Mouse (Mus musculus) liver, embryonic 14.5 days (tissue): ENCODE measurements around the gene Tprg. TPM values are rescaled to one million over a fixed set of nuclear protein-coding genes. Genes with fewer than 3 reads are reported as not detected.

Source experiments
- ATAC-seq: fragments of 200-750 bp; cut with Nextera tagmentation; 2 replicates; pipeline ENCODE4 v1.8.0; 2017; ENCODE audit warnings: moderate number of reproducible peaks, mild to moderate bottlenecking, moderate library complexity; ENCODE audit not compliant: insufficient read depth
- DNase-seq, 3 experiments: peaks; one replicate each; pipeline ENCODE4 v3.0.0-alpha.2; 2012 to 2013; ENCODE audit warnings: low read depth in 3 of 3, low spot score in 3 of 3
- H3K27ac ChIP-seq: fragments of 300-500 bp; sonication (generic); 2 replicates; pipeline ENCODE4 v1.5.1; 2014; ENCODE audit warnings: moderate library complexity, mild to moderate bottlenecking, control low read depth, inconsistent platforms
- H3K27me3 ChIP-seq: fragments of 300-500 bp; sonication (generic); 2 replicates; pipeline ENCODE4 v1.6.1; 2014; ENCODE audit warnings: mild to moderate bottlenecking, low read length, moderate library complexity; ENCODE audit not compliant: control insufficient read depth, insufficient read depth
- H3K36me3 ChIP-seq: fragments of 300-500 bp; sonication (generic); replicated peaks from 2 replicates; pipeline ENCODE4 v1.6.1; 2014; ENCODE audit warnings: low read depth; ENCODE audit not compliant: control insufficient read depth, insufficient read depth
- H3K4me1 ChIP-seq, 2 experiments: fragments of 200-500 bp in 1 of 2; fragments of 300-500 bp in 1 of 2; sonication (generic) in 1 of 2; replicated peaks; 2 replicates each; pipeline ENCODE4 v1.6.1; 2012 to 2014; ENCODE audit warnings: antibody characterized with exemption in 1 of 2, inconsistent platforms in 1 of 2, low read length in 1 of 2; ENCODE audit not compliant: control insufficient read depth in 2 of 2, insufficient read depth in 2 of 2
- H3K4me2 ChIP-seq: fragments of 300-500 bp; sonication (generic); 2 replicates; pipeline ENCODE4 v1.6.1; 2014; ENCODE audit warnings: low read depth, mild to moderate bottlenecking, control low read depth, moderate library complexity
- H3K4me3 ChIP-seq, 2 experiments: fragments of 200-500 bp in 1 of 2; fragments of 300-500 bp in 1 of 2; sonication (generic) in 1 of 2; 2 replicates each; pipeline ENCODE4 v1.5.1; 2012 to 2014; ENCODE audit warnings: low read depth in 2 of 2, low read length in 2 of 2, mild to moderate bottlenecking in 2 of 2, control low read depth in 1 of 2, inconsistent platforms in 1 of 2, moderate library complexity in 1 of 2; ENCODE audit not compliant: insufficient read depth in 1 of 2
- H3K9ac ChIP-seq: fragments of 300-500 bp; sonication (generic); replicated peaks from 2 replicates; pipeline ENCODE4 v1.6.1; 2014; ENCODE audit warnings: mild to moderate bottlenecking, control low read depth, moderate library complexity
- H3K9me3 ChIP-seq: fragments of 300-500 bp; sonication (generic); 2 replicates; pipeline ENCODE4 v1.6.1; 2016; ENCODE audit warnings: low read length, mixed read lengths; ENCODE audit not compliant: control insufficient read depth
- CTCF ChIP-seq: IDR thresholded peaks from 2 replicates; pipeline ENCODE4 v1.5.1; 2016; ENCODE audit warnings: antibody characterized with exemption, low read depth, control low read depth
- EP300 ChIP-seq: IDR thresholded peaks from 2 replicates; pipeline ENCODE4 v1.6.1; 2016; ENCODE audit warnings: antibody characterized with exemption, low read depth
- WGBS: fragments of 180-500 bp; shearing (Covaris S2); extraction: QIAGEN DNeasy Blood & Tissue Kit; methylation state at CpG from one replicate; pipeline ENCODE4 v1.1.7; 2014; ENCODE audit not compliant: insufficient replicate concordance; 5-methylcytosine and 5-hydroxymethylcytosine counted together
- polyA plus RNA-seq, 2 experiments: library from polyadenylated mRNA; depleted of rRNA in 1 of 2; stranded (reverse) in 1 of 2; unstranded in 1 of 2; fragments of >200 nt; fragmentation: Nextera tagmentation in 1 of 2; extraction: Ambion mirVana in 1 of 2; gene quantifications; 2 replicates each; pipeline versions ENCODE4 v1.2.1 to v1.2.3; 2012 to 2014

Tprg gene
- polyA plus RNA-seq, 2 experiments, result not detected

DNA sequence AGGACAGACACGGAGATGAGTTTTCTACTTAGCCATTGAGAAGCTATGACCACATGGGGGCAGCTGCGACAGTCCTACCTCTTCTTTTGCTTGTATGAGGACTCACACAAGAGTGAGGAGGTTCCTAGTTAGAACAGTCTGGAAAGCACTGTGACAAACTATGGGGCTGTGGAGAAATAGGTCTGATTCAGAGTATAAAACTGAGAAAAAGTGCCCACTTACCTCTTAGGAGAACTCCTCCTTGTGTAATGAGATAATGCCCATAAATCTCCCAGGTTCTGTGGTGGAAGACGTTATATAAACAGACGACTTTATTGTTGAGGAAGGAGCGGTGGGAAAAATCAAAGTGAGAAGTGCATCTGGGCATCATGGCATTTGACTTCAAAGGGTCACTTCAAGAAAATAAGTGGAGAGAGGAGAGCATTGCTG lies 83.4 kb downstream of the Tprg start:
- Histone ChIP-seq H3K27me3 (no peaks in the 10 kb centered on the region), H3K4me3 (no peak overlapping the region), H3K36me3 (no peaks in the 10 kb centered on the region), H3K9me3 (no peaks in the 10 kb centered on the region), H3K27ac (no peak overlapping the region), H3K4me2 (no peak overlapping the region), H3K9ac (no peak overlapping the region), H3K4me1 (no peaks in the 10 kb centered on the region)
- TF ChIP-seq CTCF (no peak), EP300 (no peak)
- 24% methylated on average over 5 of the region's 5 CpGs for WGBS
- no peak for DNase-seq
- ATAC-seq, result no peak

DNA sequence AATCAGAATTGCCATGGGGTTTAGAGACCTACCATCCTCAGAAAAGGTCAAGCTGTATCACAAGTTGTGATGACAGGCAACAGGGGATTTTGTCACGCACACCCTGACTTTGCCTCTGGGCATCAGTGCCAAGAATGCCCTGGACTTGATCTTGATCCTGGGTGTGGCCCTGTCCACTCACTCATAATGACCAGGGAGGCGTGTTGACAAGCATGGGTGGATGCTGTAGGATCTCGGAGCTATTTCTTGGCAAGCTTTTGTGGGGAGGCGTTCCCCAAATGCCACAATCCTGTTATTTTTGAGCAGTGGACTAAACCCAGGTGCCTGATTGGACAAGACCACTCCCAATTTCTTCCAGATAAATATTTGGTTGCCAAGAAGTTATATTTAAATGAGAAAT lies 87.5 kb downstream of the Tprg start:
- DNase-seq, result no peak
- WGBS, result 53% methylated on average over 4 of the region's 4 CpGs
- H3K27me3 ChIP-seq, result no peaks in the 10 kb centered on the region
- no peak overlapping the region for H3K27ac ChIP-seq
- H3K9ac ChIP-seq, result no peak overlapping the region
- H3K36me3 ChIP-seq, result no peaks in the 10 kb centered on the region
- ATAC-seq, result no peak
- H3K9me3 ChIP-seq, result no peaks in the 10 kb centered on the region
- H3K4me1 ChIP-seq, result no peaks in the 10 kb centered on the region
- no peak overlapping the region for H3K4me3 ChIP-seq
- H3K4me2 ChIP-seq, result no peak overlapping the region
- TF ChIP-seq CTCF, result no peak
- no peak for TF ChIP-seq EP300

DNA sequence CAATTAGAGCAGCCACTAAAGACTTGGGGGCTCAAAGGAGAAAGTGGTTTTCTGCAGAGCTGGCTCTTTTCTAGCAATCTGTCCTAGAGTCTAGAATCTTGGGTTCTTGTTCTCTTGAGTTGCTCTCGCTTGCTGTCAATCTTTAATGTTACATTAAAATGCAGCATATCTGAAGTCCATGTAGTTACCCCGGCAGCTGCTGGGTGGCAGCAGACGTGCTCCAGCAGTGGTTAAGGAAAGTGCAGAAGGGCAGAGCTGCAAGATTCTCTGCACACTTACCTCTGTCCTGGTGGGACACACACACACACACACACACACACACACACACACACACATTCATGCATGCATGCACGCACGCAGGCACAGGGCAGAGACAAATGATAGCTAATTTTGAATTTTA lies 88.2 kb downstream of the Tprg start:
- ATAC-seq (no peak), DNase-seq (no peak)
- no peak overlapping the region for H3K27ac ChIP-seq
- TF ChIP-seq EP300, result no peak
- TF ChIP-seq CTCF, result no peak
- H3K27me3 ChIP-seq, result no peaks in the 10 kb centered on the region
- 53% methylated on average over 5 of the region's 5 CpGs for WGBS
- H3K4me1 ChIP-seq, result no peaks in the 10 kb centered on the region
- H3K4me3 ChIP-seq, result no peak overlapping the region
- H3K9me3 ChIP-seq, result no peaks in the 10 kb centered on the region
- H3K4me2 ChIP-seq, result no peak overlapping the region
- H3K36me3 ChIP-seq, result no peaks in the 10 kb centered on the region
- no peak overlapping the region for H3K9ac ChIP-seq

DNA sequence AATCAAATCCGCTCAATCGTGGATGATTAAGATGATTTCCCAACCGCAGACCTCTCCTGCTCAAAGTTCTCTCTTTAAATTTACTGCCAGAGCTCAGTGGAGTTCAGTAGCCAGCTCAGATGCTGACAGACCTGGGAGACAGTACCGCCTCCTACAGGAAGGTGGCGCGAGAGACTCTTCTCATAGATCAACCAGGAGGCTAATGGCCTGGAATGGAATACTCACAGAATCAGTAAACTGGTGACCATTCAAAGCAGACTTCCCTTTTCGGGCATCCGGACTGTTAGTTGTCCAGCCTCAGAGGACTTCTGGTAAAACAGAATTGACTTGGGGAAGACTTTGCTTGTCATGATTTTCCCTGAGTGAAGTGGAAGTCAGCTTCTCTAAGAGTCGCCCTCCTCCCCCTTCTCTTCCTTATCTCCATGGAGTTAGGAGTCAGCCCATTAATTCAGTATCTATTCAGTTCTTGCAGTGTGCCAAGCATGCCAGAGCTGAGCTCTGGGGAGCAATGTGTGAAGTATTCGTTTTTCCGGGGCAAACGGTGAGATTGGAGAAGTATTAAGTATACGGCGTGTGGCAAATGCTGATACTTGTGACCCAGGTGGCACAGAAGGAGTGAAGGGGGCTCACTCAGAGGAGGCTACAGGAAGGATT lies 90.2 kb downstream of the Tprg start:
- H3K27me3 ChIP-seq, result no peaks in the 10 kb centered on the region
- ATAC-seq (no peak), DNase-seq (peak; percentile 0 to 2 (median 1))
- no peaks in the 10 kb centered on the region for H3K9me3 ChIP-seq
- TF ChIP-seq EP300 (no peak), CTCF (peak; percentile 63)
- H3K4me3 ChIP-seq, result no peak overlapping the region
- H3K4me2 ChIP-seq, result no peak overlapping the region
- H3K9ac ChIP-seq, result no peak overlapping the region
- no peak overlapping the region for H3K27ac ChIP-seq
- H3K36me3 ChIP-seq, result no peaks in the 10 kb centered on the region
- 28% methylated on average over 14 of the region's 14 CpGs for WGBS
- H3K4me1 ChIP-seq, result no peaks in the 10 kb centered on the region

DNA sequence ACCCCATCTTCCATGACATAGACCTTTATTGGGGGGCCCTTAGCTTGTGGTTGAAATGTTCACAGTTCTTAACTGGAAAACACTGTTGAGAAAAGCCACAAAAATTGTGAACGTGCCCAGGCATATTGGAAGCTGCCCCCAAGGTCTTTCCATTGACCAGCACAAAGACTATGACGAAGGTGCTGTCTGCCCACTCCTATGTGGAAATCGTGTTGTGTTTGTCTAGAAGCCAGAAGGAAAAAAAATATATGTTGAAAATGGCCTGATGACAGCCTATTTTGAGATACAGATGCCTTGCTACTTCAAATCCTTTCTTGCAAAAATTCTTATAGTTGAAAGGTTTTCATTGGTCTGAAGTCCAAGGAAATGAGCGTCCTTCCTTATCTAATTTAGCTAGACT lies 91.1 kb downstream of the Tprg start:
- no peaks in the 10 kb centered on the region for H3K9me3 ChIP-seq
- no peak overlapping the region for H3K4me2 ChIP-seq
- H3K27ac ChIP-seq, result no peak overlapping the region
- H3K4me1 ChIP-seq, result no peaks in the 10 kb centered on the region
- no peak for ATAC-seq
- WGBS, result 54% methylated on average over 4 of the region's 4 CpGs
- TF ChIP-seq EP300, result no peak
- no peak for TF ChIP-seq CTCF
- no peak for DNase-seq
- H3K9ac ChIP-seq, result no peak overlapping the region
- no peak overlapping the region for H3K4me3 ChIP-seq
- H3K36me3 ChIP-seq, result no peaks in the 10 kb centered on the region
- H3K27me3 ChIP-seq, result no peaks in the 10 kb centered on the region
